Mouse (Mus musculus) cerebellum, adult (tissue): ENCODE results near the gene Ptprn2.
A peak's percentile ranks its signal among the peaks of the same experiment; 100 is the strongest.

Experiments
- ATAC-seq: cut with Nextera tagmentation; 2 replicates; pipeline ENCODE4 v1.9.2; 2017; ENCODE audit warnings: mild to moderate bottlenecking, moderate library complexity, mixed read lengths; ENCODE audit not compliant: insufficient number of reproducible peaks, low FRiP score, low TSS enrichment

Ptprn2 gene

DNA sequence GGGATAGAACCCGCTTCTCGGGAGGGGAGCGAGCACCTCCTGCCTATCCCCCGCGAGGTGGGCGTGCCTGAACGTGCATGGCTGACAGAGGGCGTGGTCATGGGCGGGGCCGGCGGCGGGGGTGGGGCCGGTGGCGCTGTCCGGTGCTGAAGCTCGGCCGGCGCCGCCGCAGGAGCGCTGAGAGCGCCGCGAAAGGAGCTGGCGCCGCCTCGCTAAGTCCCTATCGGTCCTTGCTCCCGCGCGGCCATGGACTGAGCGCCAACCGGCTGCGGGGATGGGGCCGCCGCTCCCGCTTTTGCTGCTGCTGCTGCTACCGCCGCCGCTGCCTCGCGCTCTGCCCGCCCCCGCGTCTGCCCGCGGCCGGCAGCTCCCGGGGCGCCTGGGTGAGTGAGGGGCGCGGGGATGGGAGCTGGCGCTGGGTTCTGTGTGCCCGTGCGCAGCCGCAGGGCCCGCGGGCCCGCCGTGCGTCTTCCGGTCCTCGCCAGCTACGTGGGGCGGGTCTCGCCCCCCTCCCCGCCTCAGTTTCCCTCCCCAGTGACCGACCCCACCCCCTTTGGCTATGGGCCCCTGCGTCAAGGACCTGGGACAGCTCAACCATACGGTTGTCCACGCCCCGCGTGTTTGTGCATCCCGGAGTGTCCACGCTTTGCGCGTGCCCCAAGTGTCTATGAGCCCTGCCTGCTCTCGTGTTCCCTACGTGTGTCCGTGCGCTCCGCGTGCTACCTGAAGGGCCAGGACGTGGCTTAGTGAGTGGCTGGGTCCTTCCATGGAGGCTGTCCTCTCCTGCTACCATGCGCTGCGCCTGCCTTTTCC lies at the start of gene Ptprn2:
Gene Ptprn2, plus strand, starts transcription at position 130 of the 813 bp plus-strand sequence.
- ATAC-seq = peak; percentile 66

DNA sequence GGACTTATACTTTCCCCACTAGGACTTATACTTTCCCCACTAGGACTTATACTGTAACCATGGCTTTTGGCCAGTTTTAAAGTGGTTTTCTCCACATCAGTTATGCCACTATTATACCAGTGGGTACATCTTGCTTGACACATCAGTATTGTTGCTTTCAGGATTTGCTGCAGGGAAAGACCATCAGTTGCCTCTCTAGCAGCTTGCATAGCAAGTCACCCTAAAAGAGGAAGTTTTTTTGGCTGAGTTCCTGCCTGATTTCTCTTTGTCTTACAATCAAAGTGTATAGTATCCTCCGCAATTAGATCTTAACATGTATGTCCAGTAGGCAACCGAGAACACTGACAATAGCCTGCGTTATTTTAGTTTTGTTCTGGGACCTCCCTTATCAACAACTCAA lies 49.4 kb upstream of the Ptprn2 start:
- no peak for ATAC-seq

DNA sequence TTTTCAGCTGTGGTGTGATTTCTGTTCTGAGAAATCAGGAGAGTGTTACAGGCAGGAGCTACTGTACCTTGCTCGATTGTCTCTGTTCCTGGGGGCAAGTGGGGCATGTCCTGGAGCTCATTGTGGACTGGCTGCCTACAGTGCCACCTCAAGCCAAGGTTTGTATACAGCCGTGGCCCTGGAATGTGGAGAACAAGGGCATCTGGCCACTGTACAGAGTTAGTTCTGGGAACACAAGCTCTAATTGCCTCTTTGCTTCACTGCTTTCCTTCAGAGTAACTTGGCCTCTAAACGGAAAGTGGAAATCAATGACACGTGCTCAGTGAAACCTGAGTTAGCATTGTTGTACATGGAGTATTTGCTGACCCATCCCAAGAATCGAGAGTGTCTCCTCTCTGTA lies 46.9 kb upstream of the Ptprn2 start:
- no peak for ATAC-seq

DNA sequence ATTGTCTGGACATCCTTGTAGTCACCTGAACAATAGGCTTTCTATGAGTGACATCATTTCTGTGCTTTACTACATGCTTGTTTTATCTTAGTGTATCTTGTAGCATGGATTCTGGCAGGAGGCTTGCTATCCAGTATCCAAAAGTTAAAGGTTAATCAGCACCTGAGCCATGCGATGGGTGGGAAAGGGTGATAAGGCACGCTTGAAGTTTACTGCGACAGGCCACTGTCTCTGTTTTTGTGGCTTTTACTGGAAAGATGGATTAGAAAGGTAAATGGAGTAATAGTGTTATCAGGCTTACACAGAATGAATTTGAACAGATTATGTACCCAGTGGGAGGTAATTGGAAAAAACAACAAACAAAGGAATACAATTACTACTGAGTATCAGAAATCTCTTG lies 43.3 kb upstream of the Ptprn2 start:
- no peak for ATAC-seq

DNA sequence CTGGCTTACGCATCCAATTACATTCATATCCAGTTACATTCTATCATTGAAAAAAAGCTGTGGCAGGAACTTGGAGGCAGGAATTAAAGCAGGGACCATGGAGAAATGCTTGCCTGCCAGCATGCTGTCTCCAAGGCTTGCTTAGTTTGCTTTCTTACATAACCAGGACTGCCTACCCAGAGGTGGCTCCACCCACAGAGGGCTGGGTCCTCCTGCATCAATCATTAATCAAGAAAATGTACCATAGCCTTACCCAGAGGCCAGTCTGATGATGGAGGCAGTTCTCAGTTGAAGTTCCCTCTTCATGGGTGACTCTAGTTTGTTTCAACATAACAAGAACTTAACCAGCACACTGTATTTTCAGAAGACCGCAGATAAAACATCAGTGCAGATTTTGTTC lies 36.0 kb upstream of the Ptprn2 start:
- no peak for ATAC-seq

DNA sequence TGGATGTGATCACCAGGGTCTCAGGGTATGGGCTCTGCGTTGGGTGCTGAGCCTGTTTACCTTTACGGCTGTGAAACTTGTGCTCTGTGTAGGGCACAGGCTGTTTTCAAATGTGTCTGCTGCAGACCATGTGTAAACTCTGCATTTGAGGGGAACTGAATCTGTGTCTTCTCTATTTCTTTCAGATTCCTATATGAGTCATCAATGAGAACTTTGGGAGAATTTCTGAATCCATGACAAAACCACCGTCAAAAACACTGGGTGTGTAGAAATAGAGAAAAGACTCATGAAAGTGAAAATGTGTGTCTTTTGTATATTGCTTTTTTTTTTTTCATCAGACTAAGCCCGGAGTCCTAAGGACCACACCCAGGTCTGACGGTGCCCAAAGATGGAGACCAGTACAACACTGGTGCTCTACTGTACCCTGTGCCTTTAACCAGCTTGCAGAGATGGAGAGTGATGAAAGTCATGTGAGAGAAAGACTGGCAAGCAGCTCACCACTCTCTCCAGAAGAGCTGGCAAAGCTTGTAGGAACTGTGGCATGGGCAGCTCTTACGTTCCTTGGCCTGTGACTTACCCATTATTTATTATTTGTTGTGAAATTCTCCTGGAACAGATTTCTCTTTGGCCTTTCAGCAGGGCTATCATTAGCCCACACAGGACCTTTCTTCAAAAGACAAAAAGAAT lies 25.0 kb upstream of the Ptprn2 start:
- no peak for ATAC-seq

DNA sequence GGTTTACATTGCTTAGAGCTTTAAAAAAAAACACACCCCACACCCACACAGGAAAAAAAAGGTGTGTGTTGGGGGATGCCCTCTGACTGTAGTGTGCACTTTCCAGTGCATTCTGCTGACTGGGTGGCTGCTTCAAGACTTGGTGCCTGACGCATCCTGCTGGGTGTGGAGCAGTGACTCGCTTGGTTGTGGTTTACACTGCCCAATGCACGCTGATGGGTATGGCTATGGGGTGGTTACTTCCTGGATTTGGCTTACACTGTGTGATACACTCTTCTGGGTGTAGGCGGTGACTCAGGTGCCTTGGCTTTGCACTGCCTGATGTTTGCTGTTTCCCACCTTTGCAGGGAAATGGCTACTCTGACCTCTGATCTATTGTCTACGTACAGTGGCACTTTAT lies 18.5 kb upstream of the Ptprn2 start:
- no peak for ATAC-seq

DNA sequence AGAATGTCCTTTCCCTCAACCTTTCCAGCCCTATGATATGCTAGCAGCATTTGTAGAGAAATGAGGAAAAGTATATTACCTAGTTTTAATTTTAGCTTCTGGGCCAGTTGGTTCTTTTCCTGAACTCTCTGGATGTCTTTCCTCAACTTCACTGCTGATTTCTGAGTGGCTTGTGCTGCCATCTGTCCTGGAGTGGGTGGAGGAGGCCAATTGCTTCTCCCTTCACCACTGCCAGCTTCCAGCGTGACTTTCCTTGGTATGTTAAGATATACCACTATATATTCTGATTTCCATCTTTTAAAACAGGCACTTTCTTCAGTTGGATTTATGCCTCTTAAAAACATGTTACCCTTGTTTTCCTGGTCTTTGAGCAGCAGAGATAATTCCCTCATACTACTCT lies 17.2 kb upstream of the Ptprn2 start:
- no peak for ATAC-seq

DNA sequence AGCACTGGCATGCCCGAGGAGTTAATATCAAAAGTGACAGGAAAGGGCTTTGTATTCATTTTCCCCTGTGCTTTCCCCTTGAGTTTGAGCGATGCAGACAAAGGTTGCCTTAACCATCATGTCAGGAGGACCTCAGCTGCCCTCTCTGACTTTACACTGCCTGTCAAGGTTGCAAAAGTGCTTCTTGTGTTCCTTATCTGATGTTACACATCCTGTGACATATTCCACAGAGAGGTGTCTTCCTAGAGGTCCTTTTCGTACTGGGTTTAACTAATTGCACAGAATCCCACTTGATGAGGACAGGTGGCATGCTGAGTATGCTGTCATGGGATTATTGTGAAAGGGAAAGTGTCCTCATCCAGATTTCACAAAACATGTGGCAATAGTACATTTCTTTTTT lies 16.4 kb upstream of the Ptprn2 start:
- no peak for ATAC-seq

DNA sequence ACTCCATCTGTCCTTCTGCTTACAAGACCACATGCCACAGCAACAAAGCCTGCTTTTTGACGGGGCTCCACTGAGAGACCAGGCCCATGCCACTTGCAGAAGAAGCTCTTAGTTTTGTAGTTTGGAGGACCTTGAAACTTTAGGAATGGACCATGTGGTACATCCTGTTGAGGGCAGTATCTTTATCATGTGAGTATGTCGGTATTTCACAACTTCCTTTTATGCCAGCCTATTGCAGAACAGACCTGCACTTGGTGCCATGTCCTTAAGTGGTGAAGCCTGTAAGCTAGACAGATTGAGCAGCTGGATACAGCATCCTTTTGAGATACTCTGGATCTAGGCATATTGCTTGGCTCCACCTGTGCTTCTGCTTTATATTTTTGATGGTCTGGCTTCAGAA lies 12.3 kb upstream of the Ptprn2 start:
- ATAC-seq = no peak

DNA sequence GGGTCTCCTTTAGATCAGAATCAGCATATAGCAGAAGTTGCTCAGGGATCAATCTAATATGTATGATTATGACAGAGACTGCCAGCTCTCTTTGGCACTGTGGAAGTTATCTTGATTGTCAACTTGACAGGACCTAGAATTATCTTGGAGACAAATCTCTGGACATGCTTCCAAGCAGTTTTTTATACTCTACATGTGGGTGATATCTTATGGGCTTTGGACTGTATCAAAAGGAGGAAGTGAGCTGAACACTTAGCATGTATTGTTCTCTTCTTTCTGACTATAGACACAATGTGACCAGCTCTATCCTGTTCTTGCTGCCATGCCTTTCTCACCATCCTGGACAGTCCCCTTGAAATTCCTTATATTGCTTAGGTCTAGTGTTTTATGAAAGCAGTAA lies 11.8 kb upstream of the Ptprn2 start:
- ATAC-seq = no peak

DNA sequence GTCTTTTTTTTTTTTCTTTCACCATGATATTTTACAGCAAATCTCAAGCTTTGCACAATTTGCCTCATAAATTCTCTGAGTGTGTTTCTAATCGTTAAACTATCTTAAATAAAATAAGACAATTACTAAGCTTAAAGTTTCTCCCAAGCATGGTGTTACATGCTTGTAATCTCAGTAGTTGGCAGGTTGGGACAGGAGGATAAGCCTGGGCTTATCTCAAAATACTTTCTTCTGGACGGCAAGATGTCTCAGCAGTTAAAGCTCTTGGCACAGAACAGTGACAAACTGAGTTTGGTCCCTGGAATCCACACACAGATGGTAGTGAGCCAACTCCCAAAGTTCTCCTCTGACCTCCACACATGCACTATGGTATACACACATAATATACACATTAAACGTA lies 10.8 kb upstream of the Ptprn2 start:
- ATAC-seq = no peak

DNA sequence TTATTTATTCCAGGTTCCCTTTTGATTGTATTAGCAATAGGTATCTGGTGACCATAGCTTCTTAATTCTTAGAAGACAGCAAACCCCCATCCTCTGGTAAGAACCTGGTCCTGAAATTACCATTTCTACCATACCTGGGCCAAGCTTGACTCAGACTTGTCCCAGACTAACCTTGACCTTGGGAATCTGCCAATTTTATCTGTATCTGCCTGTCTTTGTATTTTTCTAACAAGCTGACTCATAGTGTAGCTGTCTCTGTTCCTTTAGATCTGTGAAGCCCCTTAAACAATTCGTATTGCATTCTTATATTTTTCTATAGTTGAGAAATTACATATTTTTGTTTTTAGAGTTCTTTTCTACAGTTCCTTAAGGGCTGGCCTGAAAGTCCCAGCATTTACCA lies 6.7 kb upstream of the Ptprn2 start:
- no peak for ATAC-seq

DNA sequence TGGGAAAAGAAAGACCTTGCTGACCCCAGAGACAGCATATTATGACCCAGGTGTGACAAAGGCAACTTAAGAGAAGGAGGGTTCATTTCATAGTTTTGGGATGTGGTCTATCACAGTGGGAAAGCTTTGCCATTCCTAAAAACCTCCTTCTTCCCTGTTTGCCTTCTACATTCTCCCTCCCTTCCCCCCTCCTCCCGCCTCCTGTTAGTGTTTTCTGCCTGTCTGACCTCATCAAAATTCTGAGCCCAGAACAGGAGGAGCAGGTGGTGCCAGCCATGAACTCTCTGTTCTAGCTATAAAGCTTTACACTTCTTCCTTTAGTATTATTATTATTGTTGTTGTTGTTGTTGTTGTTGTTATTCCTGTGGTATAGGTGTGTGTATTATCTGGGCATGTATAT lies 3.6 kb upstream of the Ptprn2 start:
- ATAC-seq = no peak

DNA sequence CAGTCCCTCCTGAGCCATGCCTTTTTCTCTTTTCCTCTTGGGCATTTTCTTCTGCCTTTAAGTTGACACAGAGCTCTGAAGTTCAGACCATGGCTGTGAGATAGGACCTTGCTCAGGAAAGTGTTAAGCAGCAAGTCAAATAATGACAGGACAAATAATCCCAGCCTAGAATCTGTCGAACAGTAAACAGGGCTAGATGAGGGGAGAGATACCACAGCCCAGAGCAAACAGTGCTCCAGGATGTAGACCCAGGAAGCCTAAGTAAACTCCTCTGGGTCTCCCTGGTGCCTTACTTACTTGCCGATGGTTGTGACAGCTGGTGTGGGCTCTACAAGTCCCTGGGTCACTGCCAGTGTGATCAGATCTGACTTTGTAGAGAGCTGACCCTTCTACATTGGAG lies 1.9 kb upstream of the Ptprn2 start:
- no peak for ATAC-seq

DNA sequence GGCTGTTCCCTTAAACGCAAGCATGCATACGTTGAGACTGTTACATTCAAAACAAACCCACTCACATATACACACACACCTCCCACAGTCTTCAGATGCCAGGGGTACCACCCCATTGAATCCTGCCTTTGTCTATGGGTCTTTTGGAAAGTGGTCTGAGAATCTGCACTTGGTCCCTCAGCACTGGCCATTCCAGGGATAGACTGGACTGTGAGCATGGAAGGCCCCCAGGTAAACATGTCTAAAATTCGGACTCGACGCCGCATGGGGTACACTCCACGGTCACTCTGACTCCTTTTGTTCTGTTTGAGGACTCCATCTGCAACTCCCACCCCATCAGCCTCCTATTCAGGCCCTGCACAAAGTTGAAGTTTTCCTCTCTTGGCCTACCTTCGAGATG lies 529 bp upstream of the Ptprn2 start:
- 0 out of 2 replicates have a peak, but pooled peaks have one; percentile 2 for ATAC-seq

DNA sequence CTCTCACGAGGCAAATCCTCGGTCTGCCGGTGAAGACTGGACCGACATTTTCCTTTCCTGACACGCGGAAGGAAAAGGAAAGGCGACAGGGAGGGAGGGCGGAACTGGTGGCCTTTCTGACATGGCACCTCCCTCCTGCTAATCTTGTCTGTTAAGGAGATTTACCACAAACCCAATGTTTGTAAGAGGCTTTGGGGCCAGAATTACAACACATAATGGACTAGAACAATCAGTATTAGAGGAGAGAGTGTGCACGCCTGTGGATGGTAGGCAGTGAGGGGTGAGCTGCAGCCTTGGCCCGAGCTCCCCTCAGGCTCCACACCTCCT lies 847 bp downstream of the Ptprn2 start:
- no peak; the same call in 1 of the 2 replicates for ATAC-seq

DNA sequence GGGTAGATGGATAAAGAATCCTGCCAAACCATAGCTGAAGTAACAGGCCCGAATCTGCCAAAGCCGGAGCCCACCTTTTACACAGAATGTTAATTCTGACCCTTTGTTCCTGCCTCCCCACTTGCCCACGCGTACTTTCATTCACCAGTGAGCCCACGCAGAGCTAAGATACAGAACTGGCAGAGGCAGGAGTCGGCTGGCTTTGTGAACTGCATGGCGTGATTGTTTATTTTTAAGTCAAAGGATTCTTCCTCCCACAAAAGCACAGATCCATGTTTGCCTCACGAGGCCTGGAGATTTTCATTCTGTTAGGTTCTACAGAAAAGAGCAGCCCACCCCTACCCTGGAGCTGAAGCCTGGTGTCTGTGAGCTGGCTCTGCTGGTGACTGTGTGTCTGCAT lies 3.3 kb downstream of the Ptprn2 start:
- ATAC-seq = no peak

DNA sequence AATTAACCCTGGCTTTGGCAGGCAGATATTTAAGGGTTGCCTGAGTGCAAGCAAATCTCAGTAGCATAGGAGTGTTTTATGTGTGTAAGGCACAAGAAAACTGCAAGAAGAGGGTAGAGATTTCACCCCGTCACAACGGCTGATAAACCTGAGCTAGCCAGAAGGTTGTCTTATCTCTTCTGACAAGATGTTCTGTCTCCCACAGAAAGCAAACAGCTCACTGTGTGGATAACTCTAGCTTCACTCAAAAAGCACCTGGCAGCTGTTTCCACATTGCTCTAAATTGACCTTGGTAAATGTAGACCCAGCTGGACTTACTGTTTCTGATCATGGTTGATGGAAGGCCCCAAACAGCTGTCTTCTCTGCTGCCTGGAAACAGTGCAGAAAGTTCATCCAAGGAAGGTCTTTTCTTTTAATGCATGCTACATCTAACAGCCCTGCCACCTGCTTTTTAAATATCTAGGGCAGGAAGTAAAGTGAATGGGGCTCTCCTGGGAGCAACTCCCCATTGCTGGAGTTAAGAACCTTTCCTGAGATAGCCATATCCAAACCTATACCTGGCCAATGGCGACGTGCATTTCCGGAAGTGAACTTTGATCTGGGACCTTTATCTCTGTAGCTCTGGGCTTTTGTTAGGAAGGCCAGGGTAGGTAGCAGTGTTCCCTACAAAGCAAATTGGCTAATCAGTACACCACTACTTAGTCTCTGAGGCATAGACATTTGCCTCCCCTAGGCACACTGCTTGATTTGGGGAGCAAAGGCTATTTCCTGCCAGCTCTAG lies 5.2 kb downstream of the Ptprn2 start:
- ATAC-seq = no peak

DNA sequence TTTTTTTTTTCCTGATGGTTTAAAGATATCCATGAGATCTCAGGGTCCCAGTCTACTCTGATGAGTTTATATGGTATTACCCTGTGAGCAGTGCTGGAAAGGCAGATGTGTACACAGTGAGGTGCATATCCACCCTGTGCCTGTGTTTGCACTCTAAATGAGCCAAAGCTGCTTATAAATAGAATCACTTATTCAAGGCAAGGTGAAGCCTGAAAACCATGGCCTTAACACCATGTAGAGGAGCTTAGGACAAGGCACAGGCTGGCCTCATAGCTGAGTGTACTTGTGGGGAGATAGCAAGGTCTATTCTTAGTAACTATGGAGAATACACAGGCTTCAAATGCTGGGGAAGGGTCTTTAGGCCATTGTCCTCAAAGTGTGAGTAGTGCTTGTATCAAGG lies 13.1 kb downstream of the Ptprn2 start:
- ATAC-seq = no peak

DNA sequence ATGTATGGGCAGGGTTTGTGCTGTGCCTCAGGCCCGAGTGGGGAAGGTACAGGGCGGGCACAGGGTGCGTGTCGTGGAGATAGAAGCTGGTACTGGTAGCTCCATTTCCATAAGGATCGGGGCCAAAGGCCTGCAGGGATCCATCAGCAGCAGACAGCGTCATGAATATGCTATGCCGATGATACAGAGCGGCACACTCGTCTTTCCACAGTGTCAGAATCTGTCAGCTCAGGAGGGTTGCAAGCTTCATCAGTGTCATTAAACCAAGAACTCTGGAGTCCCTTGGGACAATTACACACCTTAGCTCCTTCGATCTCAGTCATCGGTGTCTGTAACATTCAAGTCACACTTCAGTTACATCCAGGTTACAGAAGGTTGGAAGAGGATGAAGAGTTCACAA lies 15.1 kb downstream of the Ptprn2 start:
- peak; percentile 69 for ATAC-seq
